In the genomic region with DNA sequence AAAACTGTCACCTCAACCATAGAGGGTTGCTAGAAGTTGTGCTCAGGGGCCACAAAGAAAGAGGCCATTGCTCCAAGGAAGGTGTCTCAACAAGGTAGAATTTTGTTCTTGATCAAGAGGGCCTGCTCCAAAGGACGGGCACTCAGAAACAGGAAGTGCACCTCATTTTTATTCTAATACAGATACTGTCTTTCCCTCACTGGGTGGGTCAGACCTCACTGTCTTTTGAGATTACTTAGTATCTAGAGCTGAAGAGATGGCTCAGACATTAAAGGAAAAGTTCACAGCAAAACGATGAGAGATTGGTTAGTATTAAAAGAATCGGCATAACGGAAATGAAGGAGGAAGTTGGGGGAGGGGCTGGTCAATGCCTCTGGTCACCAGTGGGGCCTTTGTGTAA, we compare ENCODE assay signal across 26 mouse cellular contexts.
DNase-seq lines count a peak whose midpoint lies in the region; ATAC-seq and TF ChIP-seq lines count a peak whose summit lies in the region.
"Had no signal": no experiment of that assay in that cellular context is flagged by ENCODE, and none has a peak within 500 bp of the region (broad histone marks: within the 10 kb centered on the region; RNA-seq: fewer than 3 reads in every experiment).

No protein-coding gene starts in this region.

- no peaks in the 10 kb centered on the region for H3K9me3 ChIP-seq in G1E (replicated peaks)
- H3K9me3 ChIP-seq in forebrain, embryonic 15.5 days = no peaks in the 10 kb centered on the region
- H3K9me3 ChIP-seq: embryonic facial prominence, embryonic 13.5 days; embryonic facial prominence, embryonic 15.5 days; forebrain, embryonic 10.5 days; forebrain, embryonic 13.5 days had no signal

- no peak overlapping the region for H3K27ac ChIP-seq in forebrain, embryonic 15.5 days (replicated peaks)
- H3K27ac ChIP-seq: embryonic facial prominence, embryonic 13.5 days; embryonic facial prominence, embryonic 15.5 days; forebrain, embryonic 10.5 days; forebrain, embryonic 13.5 days had no signal

- no peaks in the 10 kb centered on the region for H3K27me3 ChIP-seq in G1E (ENCODE audit: insufficient read depth, low read length)
- no peaks in the 10 kb centered on the region for H3K27me3 ChIP-seq in forebrain, embryonic 15.5 days
- H3K27me3 ChIP-seq: CH12.LX; embryonic facial prominence, embryonic 13.5 days; embryonic facial prominence, embryonic 15.5 days; forebrain, embryonic 13.5 days had no signal

- no peak for TF ChIP-seq CTCF in G1E (IDR thresholded peaks at IDR 0.05; ENCODE audit: low read depth, low read length)

- H3K4me2 ChIP-seq in forebrain, embryonic 15.5 days (replicated peaks) = no peak overlapping the region
- H3K4me2 ChIP-seq: embryonic facial prominence, embryonic 13.5 days; embryonic facial prominence, embryonic 15.5 days; forebrain, embryonic 13.5 days had no signal

- ATAC-seq in G1E (ENCODE audit: extremely low read depth, insufficient number of reproducible peaks, low FRiP score, poor library complexity, severe bottlenecking) = peak; percentile 15; the same call in 1 of the 2 replicates
- ATAC-seq in granulocyte monocyte progenitor cell, adult 5-6 weeks (replicated peaks; ENCODE audit: poor library complexity, severe bottlenecking) = peak; percentile 58
- ATAC-seq in forebrain, embryonic 15.5 days (replicated peaks) = no peak
- ATAC-seq: CD4-positive, CD25-positive, alpha-beta regulatory T cell, adult 4 months; forebrain, embryonic 13.5 days; forebrain, embryonic 16.5 days had no signal

- DNase-seq in A20 (ENCODE audit: low read depth, low spot score) (peak; percentile 22), G1E (ENCODE audit: low spot score) (no peak), MEL-GATA-1-ER (ENCODE audit: extremely low read depth, low read depth) (peak; percentile 52)
- no peak for DNase-seq in urinary bladder, postnatal 10 days (ENCODE audit: low spot score)
- no peak for DNase-seq in right cerebral cortex, postnatal 14 days
- DNase-seq in adrenal gland, adult 2 months = no peak
- DNase-seq: adrenal gland, adult 8-10 months; adrenal gland, postnatal 14 days; adrenal gland, postnatal 36 days; B cell, adult 2 months; cerebellum, adult 11-12 months; cerebellum, adult 2 months; cerebellum, adult 9-10 months; cerebellum, postnatal 10 days; cerebellum, postnatal 25 days; embryo, embryonic 11 days had no signal

- no peak overlapping the region for H3K9ac ChIP-seq in forebrain, embryonic 15.5 days (replicated peaks)
- H3K9ac ChIP-seq: embryonic facial prominence, embryonic 13.5 days; embryonic facial prominence, embryonic 15.5 days; forebrain, embryonic 13.5 days had no signal

- no peak overlapping the region for H3K4me3 ChIP-seq in G1E (ENCODE audit: low read depth, low read length)
- no peak overlapping the region for H3K4me3 ChIP-seq in forebrain, embryonic 15.5 days
- H3K4me3 ChIP-seq: embryonic facial prominence, embryonic 13.5 days; embryonic facial prominence, embryonic 15.5 days; erythroblast, embryonic 14.5 days; forebrain, embryonic 10.5 days; forebrain, embryonic 13.5 days had no signal

- H3K36me3 ChIP-seq in G1E (replicated peaks) = no peaks in the 10 kb centered on the region
- H3K36me3 ChIP-seq in forebrain, embryonic 15.5 days = no peaks in the 10 kb centered on the region
- H3K36me3 ChIP-seq: embryonic facial prominence, embryonic 13.5 days; embryonic facial prominence, embryonic 15.5 days; forebrain, embryonic 10.5 days had no signal

- WGBS in forebrain, embryonic 15.5 days = 94% methylated on average over 4 of the region's 4 CpGs

- H3K4me1 ChIP-seq in G1E (ENCODE audit: insufficient read depth, low read depth, low read length) = peaks cover 37% of the 10 kb centered on the region
- no peaks in the 10 kb centered on the region for H3K4me1 ChIP-seq in forebrain, embryonic 15.5 days
- H3K4me1 ChIP-seq: embryonic facial prominence, embryonic 13.5 days; embryonic facial prominence, embryonic 15.5 days; forebrain, embryonic 10.5 days; forebrain, embryonic 13.5 days had no signal

Comparison
In these comparisons a context has a peak if more than half of its experiments do, and no peak if none do; other contexts are left out.
1. DNase-seq: peak in A20 (single experiment) and MEL-GATA-1-ER (single experiment); none in G1E (single experiment), urinary bladder, postnatal 10 days (single experiment), right cerebral cortex, postnatal 14 days (single experiment) and adrenal gland, adult 2 months (single experiment).